Mouse (Mus musculus): ENCODE measurements at regions not wholly inside any gene's neighbourhood (a gene's known extent, or its start where the extent isn't known, plus 50 kb on each side); places are given as distances from the start of the nearest gene placed in this dataset.

GRCm38 (mm10) chr15:68435961-68436360 is 1935.3 kb upstream of the Lrrc6 start:
- TF ChIP-seq CHD2 (IDR thresholded peaks at IDR 0.05; ENCODE audit: low read length) (no peak), NRF1 (IDR thresholded peaks at IDR 0.05; ENCODE audit: insufficient read depth, low read depth, low read length, poor library complexity, severe bottlenecking) (no peak), RCOR1 (IDR thresholded peaks at IDR 0.05; ENCODE audit: low read depth, low read length) (no peak), TAL1 (IDR thresholded peaks at IDR 0.05; ENCODE audit: low read length) (no peak), KAT2A (conservative IDR thresholded peaks at IDR 0.05; ENCODE audit: low read depth, low read length) (no peak), CTCF (IDR thresholded peaks at IDR 0.05 in 2 of 3, conservative IDR thresholded peaks at IDR 0.05 in 1 of 3; ENCODE audit: control insufficient read depth in 1 of 3, insufficient read depth in 1 of 3, low read depth in 2 of 3, low read length in 3 of 3, poor library complexity in 1 of 3, severe bottlenecking in 1 of 3) (no peak), MXI1 (IDR thresholded peaks at IDR 0.05; ENCODE audit: low read depth, low read length) (no peak), ZMIZ1 (IDR thresholded peaks at IDR 0.05; ENCODE audit: low read depth, low read length) (no peak), EP300 (IDR thresholded peaks at IDR 0.05; ENCODE audit: low read depth in 1 of 2, low read length in 2 of 2) (no peak), UBTF (IDR thresholded peaks at IDR 0.05; ENCODE audit: borderline replicate concordance, insufficient read depth, low read depth, low read length) (no peak), RAD21 (IDR thresholded peaks at IDR 0.05; ENCODE audit: low read depth, low read length) (no peak), ZNF384 (IDR thresholded peaks at IDR 0.05; ENCODE audit: low read depth, low read length) (no peak), ETS1 (IDR thresholded peaks at IDR 0.05; ENCODE audit: low read depth, low read length) (no peak), E2F4 (IDR thresholded peaks at IDR 0.05; ENCODE audit: borderline replicate concordance, low read depth, low read length) (no peak), NELFE (IDR thresholded peaks at IDR 0.05; ENCODE audit: low read depth, low read length) (no peak), USF1 (IDR thresholded peaks at IDR 0.05; ENCODE audit: low read depth, low read length) (no peak), POLR2AphosphoS5 (IDR thresholded peaks at IDR 0.05; ENCODE audit: borderline replicate concordance, low read depth, low read length) (no peak), MAZ (IDR thresholded peaks at IDR 0.05; ENCODE audit: low read depth, low read length) (no peak)
- no peak overlapping the region for H3K27ac ChIP-seq (ENCODE audit: control insufficient read depth, low read depth, low read length)
- no peaks in the 10 kb centered on the region for H3K4me1 ChIP-seq (ENCODE audit: control insufficient read depth in 1 of 2, insufficient read depth in 2 of 2, low read length in 2 of 2)
- H3K36me3 ChIP-seq (ENCODE audit: control insufficient read depth in 1 of 2, insufficient read depth in 2 of 2, low read length in 2 of 2): no peaks in the 10 kb centered on the region
- H3K79me2 ChIP-seq (ENCODE audit: control insufficient read depth, insufficient read depth, low read length, poor library complexity): no peaks in the 10 kb centered on the region
- no peak overlapping the region for H3K9ac ChIP-seq (ENCODE audit: control insufficient read depth, low read depth, low read length, poor library complexity, severe bottlenecking)
- DNase-seq (ENCODE audit: low read depth, low spot score): no peak
- no peak overlapping the region for H3K4me3 ChIP-seq (ENCODE audit: control insufficient read depth in 1 of 2, insufficient read depth in 1 of 2, low read depth in 2 of 2, low read length in 2 of 2)
- H3K9me3 ChIP-seq (replicated peaks; ENCODE audit: insufficient read depth, low read length): no peaks in the 10 kb centered on the region
- H3K27me3 ChIP-seq (ENCODE audit: control insufficient read depth in 1 of 2, insufficient read depth in 2 of 2, low read length in 2 of 2): no peaks in the 10 kb centered on the region

- Histone ChIP-seq H3K4me1 (ENCODE audit: control insufficient read depth in 1 of 2, insufficient read depth in 2 of 2, low read length in 2 of 2) (no peaks in the 10 kb centered on the region), H3K27me3 (ENCODE audit: control insufficient read depth in 1 of 2, insufficient read depth in 2 of 2, low read length in 2 of 2) (no peaks in the 10 kb centered on the region), H3K9me3 (replicated peaks; ENCODE audit: insufficient read depth, low read length) (no peaks in the 10 kb centered on the region)
Measured at GRCm38 (mm10) chr15:68431251-68431650, 1930.5 kb upstream of the Lrrc6 start.

More at GRCm38 (mm10) chr15:68431251-68431650, 1930.5 kb upstream of the Lrrc6 start:
- H3K79me2 ChIP-seq (ENCODE audit: control insufficient read depth, insufficient read depth, low read length, poor library complexity): no peaks in the 10 kb centered on the region
- TF ChIP-seq MAZ (IDR thresholded peaks at IDR 0.05; ENCODE audit: low read depth, low read length) (no peak), ZC3H11A (IDR thresholded peaks at IDR 0.05; ENCODE audit: low read depth, low read length) (no peak), ETS1 (IDR thresholded peaks at IDR 0.05; ENCODE audit: low read depth, low read length) (no peak), E2F4 (IDR thresholded peaks at IDR 0.05; ENCODE audit: borderline replicate concordance, low read depth, low read length) (no peak), ZNF384 (IDR thresholded peaks at IDR 0.05; ENCODE audit: low read depth, low read length) (no peak), EP300 (IDR thresholded peaks at IDR 0.05; ENCODE audit: low read depth in 1 of 2, low read length in 2 of 2) (no peak), CTCF (IDR thresholded peaks at IDR 0.05 in 2 of 3, conservative IDR thresholded peaks at IDR 0.05 in 1 of 3; ENCODE audit: control insufficient read depth in 1 of 3, insufficient read depth in 1 of 3, low read depth in 2 of 3, low read length in 3 of 3, poor library complexity in 1 of 3, severe bottlenecking in 1 of 3) (no peak), MYC (IDR thresholded peaks at IDR 0.05; ENCODE audit: low read depth, low read length) (no peak), NELFE (IDR thresholded peaks at IDR 0.05; ENCODE audit: low read depth, low read length) (no peak), NRF1 (IDR thresholded peaks at IDR 0.05; ENCODE audit: insufficient read depth, low read depth, low read length, poor library complexity, severe bottlenecking) (no peak), TCF12 (IDR thresholded peaks at IDR 0.05; ENCODE audit: low read depth, low read length) (no peak), MXI1 (IDR thresholded peaks at IDR 0.05; ENCODE audit: low read depth, low read length) (no peak), ZMIZ1 (IDR thresholded peaks at IDR 0.05; ENCODE audit: low read depth, low read length) (no peak), POLR2A (IDR thresholded peaks at IDR 0.05; ENCODE audit: control insufficient read depth in 1 of 2, insufficient read depth in 1 of 2, low read depth in 1 of 2, low read length in 2 of 2, poor library complexity in 1 of 2) (no peak), MEF2A (IDR thresholded peaks at IDR 0.05; ENCODE audit: extremely low read depth, insufficient replicate concordance, low read depth, low read length, poor library complexity, severe bottlenecking) (no peak), SMC3 (IDR thresholded peaks at IDR 0.05; ENCODE audit: low read depth, low read length) (no peak), GATA1 (IDR thresholded peaks at IDR 0.05; ENCODE audit: low read depth, low read length) (no peak), TBP (IDR thresholded peaks at IDR 0.05; ENCODE audit: low read depth, low read length) (no peak)
- no peak overlapping the region for H3K27ac ChIP-seq (ENCODE audit: control insufficient read depth, low read depth, low read length)
- H3K36me3 ChIP-seq (ENCODE audit: control insufficient read depth in 1 of 2, insufficient read depth in 2 of 2, low read length in 2 of 2): no peaks in the 10 kb centered on the region
- no peak overlapping the region for H3K4me3 ChIP-seq (ENCODE audit: control insufficient read depth in 1 of 2, insufficient read depth in 1 of 2, low read depth in 2 of 2, low read length in 2 of 2)
- no peak for DNase-seq (ENCODE audit: low read depth, low spot score)
- no peak overlapping the region for H3K9ac ChIP-seq (ENCODE audit: control insufficient read depth, low read depth, low read length, poor library complexity, severe bottlenecking)

All from MEL (cell line).